Mouse (Mus musculus) lung, postnatal 0 days (tissue): ENCODE results near the gene Ctdsp2.

ENCODE experiments used
- CTCF ChIP-seq: IDR thresholded peaks from 2 replicates; pipeline ENCODE4 v1.5.1; 2016; ENCODE audit warnings: antibody characterized with exemption, mild to moderate bottlenecking
- EP300 ChIP-seq: IDR thresholded peaks from 2 replicates; pipeline ENCODE4 v1.6.1; 2016; ENCODE audit warnings: antibody characterized with exemption, mild to moderate bottlenecking, control low read depth

- TF ChIP-seq CTCF: no peak
- TF ChIP-seq EP300: no peak
Observed at GRCm38 (mm10) chr10:126929543-126929942, 49.0 kb upstream of the Ctdsp2 start.
